Mouse (Mus musculus): Measurements from ENCODE around the gene Yae1d1.
"Not testable (repeated sequence)": the region's sequence is repeated elsewhere in the genome, so short reads cannot be mapped to it uniquely, and the experiment has no call there.

The Yae1d1 gene

DNA sequence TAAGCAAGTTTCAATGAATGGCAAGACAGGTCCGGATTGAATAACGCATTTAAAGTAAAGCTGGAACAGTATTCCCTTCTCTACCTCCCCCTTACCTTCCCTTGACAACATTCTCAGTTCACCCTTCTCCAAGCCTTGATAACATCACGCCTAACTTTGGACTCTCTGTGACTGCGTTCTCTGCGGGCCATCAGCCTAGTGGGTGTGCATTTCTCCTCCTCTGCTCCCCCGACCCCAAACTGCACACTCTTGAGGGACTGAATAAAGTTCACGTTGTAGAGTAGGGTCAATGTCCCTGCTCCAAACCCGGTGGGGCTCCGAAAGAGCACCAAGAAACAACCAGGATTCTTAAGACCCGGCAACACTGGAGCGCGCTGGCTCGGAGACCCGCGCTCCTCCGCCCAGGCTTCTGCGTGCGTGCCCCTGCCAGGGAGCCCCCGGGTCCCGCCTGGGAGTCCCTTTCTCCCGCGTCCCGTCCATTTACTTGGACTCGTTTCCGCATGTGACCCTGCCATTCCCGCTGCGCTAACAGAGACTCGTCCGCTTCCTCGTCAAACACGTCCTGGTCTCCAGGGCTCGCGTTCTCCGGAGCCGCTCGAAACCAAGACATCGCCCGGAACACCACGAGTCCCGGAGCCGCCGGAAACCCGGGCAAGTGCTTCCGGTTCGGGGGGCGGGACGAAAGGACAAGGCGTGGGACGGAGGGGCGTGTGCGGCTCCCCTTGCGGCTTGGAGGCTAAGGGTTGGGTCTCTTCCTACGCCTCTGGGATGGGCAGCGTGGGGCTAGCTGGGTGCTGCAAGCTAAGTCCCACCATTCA, at the start of gene Yae1d1:
TSS of gene Yae1d1 (minus strand) at position 653 of the 818 bp plus-strand sequence.
- peak; percentile 80 for DNase-seq (ENCODE audit: low spot score)

DNA sequence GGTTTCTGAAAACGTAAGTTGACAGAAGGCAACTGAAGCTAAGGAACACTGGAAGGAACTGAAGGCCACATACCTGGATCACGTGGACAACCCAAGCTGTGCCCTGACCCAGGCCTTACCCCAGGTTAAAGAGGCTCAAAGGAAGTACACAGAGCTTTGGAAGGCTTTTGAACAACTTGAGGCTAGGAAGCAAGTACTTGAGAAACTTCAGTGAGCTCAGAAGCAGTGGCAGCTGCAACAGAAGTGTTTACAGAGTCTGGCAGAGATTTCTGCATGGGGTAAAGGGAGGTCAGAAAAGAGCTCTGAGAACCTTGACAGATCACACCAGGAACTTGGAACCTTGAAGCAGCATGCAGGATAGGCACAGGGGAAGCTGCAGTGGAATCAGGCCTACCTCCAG, 45.7 kb upstream of the Yae1d1 start:
- DNase-seq (ENCODE audit: low spot score) = no peak

DNA sequence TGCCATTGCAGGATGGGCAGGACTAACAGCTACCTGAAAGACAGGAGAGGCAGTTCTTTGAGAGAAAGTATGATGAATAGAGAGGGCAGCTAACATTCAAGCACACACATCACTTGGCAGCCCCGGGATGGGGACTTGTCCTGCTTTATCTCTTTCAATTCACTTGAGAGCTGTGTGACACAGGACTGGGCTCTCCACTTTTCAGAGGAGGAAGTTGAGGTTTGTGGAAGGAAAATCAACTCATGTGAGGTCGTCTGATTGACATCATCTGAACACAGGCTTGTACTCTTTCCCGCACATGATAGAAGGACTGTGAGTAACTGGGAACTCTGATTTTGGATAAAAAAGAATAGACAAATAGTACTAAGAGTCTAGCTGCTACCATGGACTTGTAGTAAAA, 23.5 kb upstream of the Yae1d1 start:
- DNase-seq (ENCODE audit: low spot score) = no peak

DNA sequence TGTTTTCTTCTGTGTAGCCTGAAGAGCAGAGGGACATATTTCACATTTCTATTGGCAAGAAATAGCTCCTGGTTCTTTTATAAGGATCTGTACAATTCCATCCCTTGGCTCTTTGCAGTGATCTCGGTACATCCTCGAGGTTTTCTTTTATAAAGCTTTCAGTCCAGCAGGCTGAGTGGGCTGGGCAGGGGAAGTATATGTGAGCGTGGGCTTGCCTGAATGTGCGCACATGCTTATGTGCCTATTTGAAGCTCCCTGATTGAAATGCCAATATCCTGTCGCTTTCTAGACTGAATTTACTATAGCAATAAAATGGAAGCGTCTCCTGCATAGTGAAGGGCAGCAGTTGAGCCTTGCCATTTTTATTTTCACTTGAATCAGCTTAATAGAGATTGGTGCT, 20.1 kb upstream of the Yae1d1 start:
- DNase-seq (ENCODE audit: low spot score) = no peak

DNA sequence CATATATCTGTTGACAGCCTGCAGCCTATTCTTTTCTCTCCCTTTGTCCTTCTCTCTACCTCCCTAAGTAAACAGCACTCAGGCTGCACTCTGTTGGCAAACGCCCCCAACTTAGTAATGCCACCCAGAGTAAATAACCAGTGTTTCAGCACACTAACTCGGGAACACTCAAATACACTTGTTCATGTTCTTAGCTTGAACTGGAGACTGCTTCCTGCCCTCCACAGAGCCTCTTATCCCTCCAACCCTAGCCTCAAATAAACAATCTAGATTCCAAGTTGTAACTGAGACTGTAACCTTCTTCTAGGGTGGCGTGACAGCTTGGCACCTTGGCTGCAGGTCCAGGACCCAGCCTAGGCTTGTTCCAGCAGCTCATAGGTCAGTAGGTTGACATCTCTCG, 17.9 kb upstream of the Yae1d1 start:
- no peak for DNase-seq (ENCODE audit: low spot score)

DNA sequence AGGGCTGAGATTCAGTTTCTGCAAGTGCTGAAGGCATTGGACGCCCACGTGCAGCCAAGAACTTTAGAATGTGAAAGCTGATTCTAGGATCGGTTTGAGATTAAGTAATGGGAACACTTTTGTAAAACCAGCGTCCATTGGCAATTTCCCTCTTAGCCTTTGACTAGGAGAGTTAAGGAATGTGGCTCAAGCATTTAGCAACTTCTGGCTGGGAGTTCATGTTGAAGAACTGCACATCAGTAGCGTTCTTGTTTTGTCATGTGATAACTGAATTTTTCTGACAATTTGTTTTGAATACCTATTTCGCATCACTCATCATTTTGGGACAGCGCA, 332 bp upstream of the Yae1d1 start:
- no peak for DNase-seq (ENCODE audit: low spot score)

DNA sequence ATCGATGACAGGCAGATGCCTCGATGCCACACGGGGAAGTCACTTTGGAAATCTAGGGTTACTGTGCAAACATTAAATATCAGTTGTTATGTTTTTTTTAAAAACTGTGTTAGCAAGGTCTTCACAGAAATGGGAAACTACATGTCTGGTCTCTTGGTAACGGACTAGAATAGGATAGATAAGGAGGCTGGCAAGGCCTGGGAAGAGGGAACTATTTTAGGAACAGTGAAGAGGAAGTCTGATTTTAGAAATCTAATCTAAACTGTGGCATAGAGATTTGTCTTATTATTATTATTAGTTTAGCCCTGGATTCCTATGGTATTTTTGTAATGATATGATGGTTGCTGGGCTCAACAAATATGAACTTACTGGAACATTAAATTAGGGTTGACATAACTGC, 1.1 kb downstream of the Yae1d1 start:
- DNase-seq (ENCODE audit: low spot score) = no peak

DNA sequence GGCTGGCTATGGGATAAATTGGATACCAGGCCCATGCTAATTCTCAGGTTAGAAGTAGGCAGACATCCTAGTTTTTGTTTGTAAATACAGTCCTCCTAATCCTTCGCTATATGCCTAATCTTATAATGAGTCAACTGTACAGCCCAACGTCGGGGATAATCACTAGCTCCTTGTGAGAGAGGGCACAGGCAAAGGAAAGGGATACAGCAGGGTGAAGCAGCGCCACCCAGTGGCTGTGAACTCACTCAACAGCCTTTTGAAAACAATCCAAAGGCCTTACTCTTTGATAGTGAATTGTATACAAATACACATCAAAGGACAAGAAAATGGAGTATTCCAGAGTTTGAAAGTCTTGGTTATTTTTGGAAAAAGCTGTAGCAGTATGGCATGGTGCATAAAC, 10.0 kb downstream of the Yae1d1 start:
- no peak for DNase-seq (ENCODE audit: low spot score)

DNA sequence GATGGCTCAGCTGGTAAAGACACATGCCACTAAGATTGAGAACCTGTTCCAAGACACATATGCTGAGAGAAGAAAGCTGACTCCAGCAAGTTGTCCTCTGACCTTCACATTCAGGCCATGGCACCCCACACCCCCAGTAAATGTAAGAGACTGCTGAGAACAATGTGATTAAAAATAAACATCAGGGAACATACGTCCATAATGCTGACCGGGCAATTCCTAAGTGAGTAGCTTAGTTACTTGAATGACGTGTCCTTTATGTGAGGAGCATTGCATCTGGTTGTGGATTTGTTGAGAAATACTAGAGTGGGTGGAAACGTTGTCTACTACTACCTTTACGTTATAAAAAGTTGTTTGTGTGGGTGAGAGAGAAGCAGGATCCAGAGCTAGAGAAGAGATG, 10.5 kb downstream of the Yae1d1 start:
- DNase-seq (ENCODE audit: low spot score) = no peak

DNA sequence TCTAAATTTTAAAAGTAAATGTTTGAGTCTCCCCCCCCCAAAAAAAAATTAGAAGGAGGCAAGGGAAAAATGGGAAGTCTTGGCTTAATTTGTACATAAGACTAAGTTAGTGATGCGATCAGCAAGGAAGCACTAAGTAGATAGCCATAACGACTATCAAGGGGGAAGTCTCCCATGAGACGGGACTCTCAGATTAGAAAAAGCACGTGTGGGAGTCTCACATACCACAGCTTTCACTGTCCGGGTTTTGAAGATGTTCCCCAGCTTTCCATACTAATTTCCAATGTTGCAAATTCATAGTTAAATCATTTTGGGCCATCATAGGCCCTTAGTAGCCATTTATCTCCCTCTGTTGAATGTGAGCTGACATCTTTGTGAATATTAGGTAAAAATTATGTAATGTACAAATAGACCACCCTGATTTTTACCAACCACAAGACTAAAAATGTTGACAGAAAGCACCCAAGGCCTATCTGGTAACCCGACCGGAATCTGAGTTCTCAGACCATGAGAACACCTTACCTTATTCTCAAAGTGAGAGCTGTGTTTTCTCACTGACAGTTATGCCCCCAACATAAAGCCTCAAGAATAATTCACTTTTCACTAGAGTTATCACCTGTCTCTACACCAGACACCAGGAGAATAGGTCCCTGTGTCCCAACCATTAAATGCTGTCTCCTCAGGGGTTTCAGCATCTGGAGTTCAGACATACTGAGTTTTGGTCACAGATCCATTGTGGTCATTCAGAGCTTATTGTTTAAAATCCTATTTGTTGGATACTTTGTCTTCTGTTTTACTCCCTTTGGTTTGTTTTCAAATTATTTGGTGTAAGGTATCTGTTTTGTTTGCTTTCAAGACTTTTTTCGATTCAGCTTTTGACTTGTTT, 16.1 kb downstream of the Yae1d1 start:
- no peak for DNase-seq (ENCODE audit: low spot score)

DNA sequence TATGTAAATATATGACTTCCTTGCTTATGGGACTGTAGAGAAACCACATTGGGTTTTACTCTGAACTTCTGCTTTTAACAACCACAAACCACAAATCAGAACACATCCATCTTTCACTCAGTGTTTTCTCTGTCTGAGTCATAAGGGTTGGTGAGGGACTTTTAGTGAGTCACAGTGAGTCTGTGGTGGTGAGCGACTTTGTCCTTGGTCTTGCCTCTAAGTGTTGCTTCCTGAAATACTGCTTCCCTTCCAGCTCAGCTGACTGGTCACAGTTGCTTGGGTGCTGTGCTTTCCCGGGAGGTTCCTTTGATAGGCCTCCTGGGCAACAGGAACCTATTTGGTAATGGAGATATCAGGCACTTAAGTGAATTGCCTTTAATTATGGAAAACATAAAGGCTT, 17.3 kb downstream of the Yae1d1 start:
- DNase-seq (ENCODE audit: low spot score) = peak; percentile 38

DNA sequence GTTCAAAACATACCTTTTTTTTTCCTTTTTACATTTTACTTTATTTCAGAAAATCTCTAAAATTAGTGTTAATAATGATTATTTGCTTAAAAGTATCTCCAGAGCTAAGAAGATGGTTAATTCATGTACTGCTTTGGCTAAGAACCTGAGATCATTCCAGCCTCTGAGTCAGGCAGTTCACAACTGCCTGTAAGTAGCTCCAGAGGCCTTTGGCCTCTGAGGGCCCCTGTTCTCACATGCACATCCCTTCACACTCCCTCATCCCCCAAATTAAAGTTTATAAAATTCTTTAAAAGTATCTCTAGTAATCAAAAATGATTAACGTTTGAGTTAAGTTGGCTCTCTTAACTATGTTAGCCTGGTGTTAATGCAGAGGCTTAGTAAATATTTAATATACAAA, 17.7 kb downstream of the Yae1d1 start:
- no peak for DNase-seq (ENCODE audit: low spot score)

DNA sequence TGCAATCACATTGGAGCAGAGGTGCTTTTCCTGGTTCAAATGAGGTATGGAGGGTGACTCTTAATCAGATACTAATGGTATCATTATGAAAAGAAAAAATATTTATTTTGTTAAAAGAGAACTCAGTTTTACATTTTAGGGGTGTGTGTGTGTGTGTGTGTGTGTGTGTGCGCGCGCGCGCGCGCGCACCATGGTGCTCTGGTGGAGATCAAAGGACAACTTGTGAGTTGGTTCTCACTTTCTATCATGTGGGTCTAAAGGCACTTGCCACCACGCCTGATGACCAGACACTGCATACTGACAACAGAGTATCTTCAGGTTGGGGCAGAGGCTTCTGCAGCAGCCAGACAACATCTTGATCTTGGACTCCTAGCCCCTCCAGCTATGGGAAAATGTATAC, 18.4 kb downstream of the Yae1d1 start:
- DNase-seq (ENCODE audit: low spot score) = no peak

DNA sequence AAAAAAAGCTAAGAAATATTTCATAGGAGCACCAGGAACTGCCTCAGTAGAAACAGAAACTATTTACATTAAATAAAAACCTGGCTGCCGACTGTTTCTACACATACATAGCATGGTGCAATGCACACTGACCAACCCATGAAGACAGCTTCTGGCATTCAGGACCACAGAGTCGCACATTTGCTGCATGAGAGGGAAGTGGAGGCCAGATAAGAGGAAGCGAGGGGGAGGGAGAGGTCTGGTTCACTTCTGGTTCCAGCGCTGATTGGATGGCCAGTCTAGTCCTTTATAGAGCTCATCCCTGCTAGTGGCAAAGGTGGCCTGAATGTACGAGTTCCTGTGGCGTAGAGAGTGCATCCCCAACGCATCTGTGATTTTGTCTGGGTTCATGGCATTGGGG, 32.5 kb downstream of the Yae1d1 start:
- no peak for DNase-seq (ENCODE audit: low spot score)

DNA sequence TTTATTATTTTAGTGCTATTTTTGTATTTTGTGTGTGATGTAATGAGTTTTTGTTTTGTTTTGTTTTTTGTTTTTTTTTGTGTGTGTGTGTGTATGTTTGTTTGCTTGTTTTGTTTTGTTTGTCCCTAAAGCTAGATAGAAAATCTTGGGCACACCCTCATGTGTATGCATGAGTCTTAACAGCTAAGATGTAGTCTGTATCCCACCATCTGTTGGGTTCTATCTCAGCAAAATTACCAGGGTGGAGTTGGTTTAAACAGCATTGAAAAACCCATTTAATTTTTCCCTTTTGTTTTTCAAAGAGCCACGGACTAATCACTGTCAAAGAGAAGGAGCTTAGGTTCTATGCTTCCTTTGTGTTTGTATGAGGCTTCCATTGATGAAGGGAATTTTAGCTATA, 38.9 kb downstream of the Yae1d1 start:
- no peak for DNase-seq (ENCODE audit: low spot score)

DNA sequence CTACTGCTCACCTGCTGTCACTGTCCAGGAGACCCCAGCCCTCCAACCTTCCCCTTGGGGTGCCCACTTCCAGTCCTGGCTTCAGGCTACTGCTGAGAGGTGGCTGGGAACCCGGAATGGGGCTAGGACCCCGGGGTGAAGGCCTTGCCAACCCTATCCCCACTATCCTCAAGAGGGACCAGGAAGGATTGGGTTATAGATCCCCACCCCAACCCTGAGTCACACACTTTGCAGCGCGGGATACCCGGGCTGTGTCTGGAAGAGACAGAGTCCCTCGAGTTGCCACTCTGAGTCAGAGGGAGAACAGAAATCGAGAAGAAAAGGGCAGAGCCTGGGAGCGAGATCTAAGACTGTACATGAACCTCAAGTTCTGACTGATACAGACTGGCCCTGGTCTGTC, 42.6 kb downstream of the Yae1d1 start:
- not testable (repeated sequence) for DNase-seq (ENCODE audit: low spot score)

DNA sequence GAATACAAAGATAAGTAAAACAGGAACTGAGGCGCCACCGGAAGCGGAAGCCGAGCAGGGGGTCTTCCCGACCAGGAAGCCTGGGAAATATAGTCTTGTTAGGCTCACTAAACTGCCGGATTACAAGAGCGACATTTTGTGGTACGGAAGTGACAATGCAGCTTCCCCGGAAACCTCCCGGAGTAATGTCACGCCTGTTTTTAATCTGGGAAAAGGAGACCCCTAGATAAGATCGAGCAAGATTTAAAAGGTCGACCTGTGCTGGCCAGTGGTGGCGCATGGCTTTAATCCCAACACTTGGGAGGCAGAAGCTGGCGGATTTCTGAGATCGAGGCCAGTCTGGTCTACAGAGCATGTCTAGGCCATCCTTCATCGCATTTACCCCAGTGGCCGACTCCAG, 43.6 kb downstream of the Yae1d1 start:
- no peak for DNase-seq (ENCODE audit: low spot score)

DNA sequence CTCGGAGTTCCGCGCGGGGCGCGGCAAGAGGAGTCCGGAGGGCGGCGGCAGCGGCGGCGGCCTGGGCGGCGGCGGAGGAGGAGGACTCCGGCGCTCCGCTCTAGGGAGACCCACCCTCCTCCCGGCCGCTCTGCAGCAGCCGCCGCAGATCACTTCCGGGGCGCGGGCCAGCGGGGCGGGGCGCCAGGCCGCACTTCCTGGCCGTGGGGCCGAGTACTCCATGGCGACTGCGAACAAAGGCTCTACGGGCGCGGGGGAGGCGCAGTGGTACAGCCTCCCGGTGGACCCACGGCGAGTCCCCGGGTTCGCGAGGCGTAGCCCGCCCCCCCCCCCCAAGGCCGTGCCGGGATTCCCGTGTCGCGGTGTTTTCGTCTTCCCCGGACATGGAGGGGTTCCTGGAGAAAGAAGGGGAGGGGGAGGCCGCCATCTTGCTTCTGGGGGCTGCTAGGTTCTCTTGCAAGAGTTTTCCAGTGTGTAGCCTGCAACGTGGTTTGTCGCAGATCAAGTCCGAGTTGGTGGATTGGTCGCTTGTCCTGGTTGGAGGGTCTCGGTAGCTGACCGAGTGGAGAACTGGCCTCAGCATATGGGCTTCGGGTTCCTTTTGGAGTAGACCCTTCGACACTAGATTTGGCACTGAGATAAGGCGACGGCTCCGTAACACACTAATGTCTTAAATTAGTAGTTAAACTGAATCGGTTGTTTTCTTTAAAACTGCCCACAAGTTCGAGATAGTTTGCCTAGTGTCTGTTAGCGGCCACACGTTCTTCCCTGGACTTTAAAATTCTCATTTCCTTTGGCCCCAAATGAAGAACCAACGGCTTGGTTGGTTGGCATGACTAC, 48.9 kb downstream of the Yae1d1 start, which contains the start of gene Rala:
TSS of gene Rala (minus strand) at position 162 of the 840 bp plus-strand sequence.
- peak; percentile 88 for DNase-seq (ENCODE audit: low spot score)

DNA sequence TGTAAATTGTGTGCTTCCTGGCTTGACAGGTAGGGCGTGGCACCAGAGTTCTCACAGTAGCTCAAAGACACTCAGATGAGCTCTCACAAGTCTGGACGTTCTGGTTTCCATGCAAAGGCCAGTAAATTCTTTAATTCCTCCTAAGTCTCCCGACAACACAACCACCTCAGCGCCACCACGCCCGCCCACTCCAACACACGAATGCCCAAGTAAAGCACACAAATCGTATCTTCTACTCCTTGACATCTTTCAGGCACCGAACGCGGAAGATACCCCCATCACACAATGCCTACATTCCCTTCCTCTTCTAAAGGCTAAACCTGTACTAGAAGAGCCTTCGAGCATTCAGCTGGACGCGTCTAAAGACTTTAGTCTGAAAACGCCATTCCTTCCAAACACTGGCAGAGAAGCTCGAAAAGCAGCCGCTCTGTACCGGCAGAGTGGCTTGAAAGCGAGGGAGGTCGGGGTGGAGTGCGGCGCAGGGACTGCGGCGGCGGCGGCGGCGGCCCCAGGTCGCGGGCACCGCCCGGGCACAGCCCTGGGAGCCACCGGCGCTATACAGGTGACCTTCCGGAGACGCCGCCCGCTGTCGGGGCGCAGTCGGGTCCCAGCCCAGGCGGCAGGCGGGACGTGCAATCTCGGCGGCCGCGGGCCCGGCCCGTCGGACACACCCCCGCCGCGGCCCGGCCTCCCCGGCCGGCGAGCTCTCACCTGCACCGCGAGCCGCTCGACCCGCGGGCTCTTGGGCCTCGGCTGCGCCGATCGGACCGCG, 49.7 kb downstream of the Yae1d1 start:
- no peak for DNase-seq (ENCODE audit: low spot score)

DNA sequence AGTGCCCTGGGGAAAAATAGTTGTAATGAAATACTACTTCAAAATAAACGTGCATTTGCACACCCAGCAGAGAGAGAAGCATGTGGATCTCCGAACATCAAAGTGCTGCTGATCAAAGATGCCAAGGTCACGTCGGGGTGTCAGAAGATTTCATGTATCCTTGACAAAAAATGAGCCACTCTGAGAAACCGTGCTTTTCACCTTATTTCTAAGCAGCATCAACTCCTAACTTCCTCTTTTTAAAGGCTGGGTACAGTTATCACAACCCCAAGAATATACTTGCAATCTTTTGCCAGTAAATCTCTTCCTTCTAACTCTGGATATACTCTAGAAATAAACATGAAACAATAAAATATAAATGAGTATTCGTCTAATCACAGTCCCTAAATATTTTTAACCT, 50.8 kb downstream of the Yae1d1 start:
- no peak for DNase-seq (ENCODE audit: low spot score)

All from ovary, adult 18-20 months (tissue).